Mouse (Mus musculus) liver, embryonic 16.5 days (tissue): Measurements from ENCODE around the gene Spg20. TPM values are rescaled to one million over a fixed set of nuclear protein-coding genes. Genes with fewer than 3 reads are reported as not detected.

Source experiments
- ATAC-seq: fragments of 200-750 bp; cut with Nextera tagmentation; 2 replicates; pipeline ENCODE4 v1.8.0; 2017; ENCODE audit warnings: low read depth, mild to moderate bottlenecking, moderate number of reproducible peaks, moderate library complexity
- H3K27ac ChIP-seq: fragments of 300-500 bp; sonication (generic); 2 replicates; pipeline ENCODE4 v1.5.1; 2014; ENCODE audit warnings: mild to moderate bottlenecking, low read length
- H3K27me3 ChIP-seq: fragments of 300-500 bp; sonication (generic); 2 replicates; pipeline ENCODE4 v1.6.1; 2014; ENCODE audit warnings: low read depth, low read length, mixed read lengths; ENCODE audit not compliant: control insufficient read depth, insufficient read depth
- H3K36me3 ChIP-seq: fragments of 300-500 bp; sonication (generic); 2 replicates; pipeline ENCODE4 v1.6.1; 2014; ENCODE audit warnings: mild to moderate bottlenecking; ENCODE audit not compliant: control insufficient read depth, insufficient read depth
- H3K4me1 ChIP-seq: fragments of 300-500 bp; sonication (generic); 2 replicates; pipeline ENCODE4 v1.6.1; 2014; ENCODE audit warnings: low read depth, low read length, mixed read lengths; ENCODE audit not compliant: control insufficient read depth
- H3K4me2 ChIP-seq: fragments of 300-500 bp; sonication (generic); 2 replicates; pipeline ENCODE4 v1.6.1; 2014; ENCODE audit warnings: low read depth, low read length, mixed read lengths
- H3K4me3 ChIP-seq: fragments of 300-500 bp; sonication (generic); 2 replicates; pipeline ENCODE4 v1.5.1; 2014; ENCODE audit warnings: low read depth, mild to moderate bottlenecking, low read length
- H3K9ac ChIP-seq: fragments of 300-500 bp; sonication (generic); 2 replicates; pipeline ENCODE4 v1.6.1; 2014; ENCODE audit warnings: low read depth, low read length
- H3K9me3 ChIP-seq: fragments of 300-500 bp; sonication (generic); replicated peaks from 2 replicates; pipeline ENCODE4 v1.6.1; 2016; ENCODE audit warnings: low read length; ENCODE audit not compliant: control insufficient read depth
- WGBS: fragments of 180-500 bp; shearing (Covaris S2); extraction: QIAGEN DNeasy Blood & Tissue Kit; methylation state at CpG from one replicate; pipeline ENCODE4 v1.1.7; 2014; ENCODE audit not compliant: insufficient replicate concordance; 5-methylcytosine and 5-hydroxymethylcytosine counted together
- polyA plus RNA-seq: library from polyadenylated mRNA; unstranded; fragments of >200 nt; fragmentation: Nextera tagmentation; extraction: Ambion mirVana; gene quantifications from 2 replicates; pipeline ENCODE4 v1.2.1, GENCODE M21; 2015

Gene Spg20
- polyA plus RNA-seq, 1 experiment from 2014 or later: 7.6 TPM

DNA sequence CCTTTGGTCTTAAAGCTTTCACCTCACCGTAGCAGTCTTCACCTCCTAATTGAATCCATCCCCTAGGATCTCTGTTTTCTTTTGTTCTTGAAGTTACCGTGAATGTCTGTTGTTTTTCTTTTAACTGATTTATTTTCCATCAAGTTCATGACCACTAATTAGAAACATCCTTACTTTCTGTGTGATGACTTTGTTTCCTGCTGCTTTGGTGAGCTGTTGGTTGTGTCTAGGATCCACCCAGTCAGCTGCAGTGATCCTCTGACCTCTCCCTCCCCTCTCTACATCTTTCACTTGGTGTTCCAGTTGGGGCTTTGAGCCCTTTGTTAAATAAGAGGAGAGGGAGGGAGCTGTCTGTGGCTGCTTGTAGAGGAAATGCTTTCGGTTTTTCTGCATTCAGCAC, 36.2 kb downstream of the Spg20 start:
- no peaks in the 10 kb centered on the region for H3K9me3 ChIP-seq
- no peaks in the 10 kb centered on the region for H3K36me3 ChIP-seq
- no peaks in the 10 kb centered on the region for H3K4me1 ChIP-seq
- H3K27ac ChIP-seq: no peak overlapping the region
- 43% methylated on average over 3 of the region's 3 CpGs for WGBS
- no peak overlapping the region for H3K4me2 ChIP-seq
- H3K9ac ChIP-seq: no peak overlapping the region
- no peak overlapping the region for H3K4me3 ChIP-seq
- ATAC-seq: no peak
- no peaks in the 10 kb centered on the region for H3K27me3 ChIP-seq

DNA sequence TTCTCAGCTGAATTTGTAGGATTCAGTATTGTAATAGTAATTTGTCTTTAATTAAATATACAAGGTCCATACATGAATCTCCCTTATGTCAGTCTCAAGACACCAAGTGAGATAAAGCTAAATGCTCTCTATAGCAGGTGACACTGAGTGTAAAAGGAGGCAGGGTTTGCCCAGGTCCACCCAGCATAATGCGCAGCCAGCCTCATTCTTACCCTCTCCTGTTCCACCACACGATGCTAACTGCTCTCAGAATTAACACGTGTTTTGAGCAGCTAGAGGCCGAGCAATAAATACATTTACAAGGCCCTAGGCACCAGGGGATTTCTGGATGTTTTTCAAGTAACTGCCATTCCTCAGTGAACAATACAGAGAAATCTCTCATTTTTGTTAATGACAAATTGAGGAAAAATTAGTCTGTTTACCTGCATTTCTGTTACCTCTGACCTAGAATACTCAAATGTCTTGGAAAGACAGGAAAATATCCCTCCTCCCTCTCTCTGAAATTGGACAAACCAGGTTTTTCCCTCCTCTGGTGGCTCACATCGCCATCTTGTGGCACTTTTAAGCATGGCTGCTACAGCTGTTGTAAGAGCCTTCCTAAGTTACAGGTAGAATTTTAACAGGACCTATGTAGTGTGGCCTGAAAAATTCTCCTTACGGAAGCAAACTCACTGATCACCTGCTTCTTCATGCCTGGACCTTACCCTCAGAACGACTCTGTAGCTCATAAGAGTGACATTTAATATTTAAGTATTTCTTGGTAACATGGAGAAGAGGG, 39.9 kb downstream of the Spg20 start:
- Histone ChIP-seq H3K4me2 (no peak overlapping the region), H3K9ac (no peak overlapping the region), H3K9me3 (no peaks in the 10 kb centered on the region), H3K36me3 (no peaks in the 10 kb centered on the region), H3K4me3 (no peak overlapping the region), H3K4me1 (no peaks in the 10 kb centered on the region), H3K27me3 (no peaks in the 10 kb centered on the region), H3K27ac (no peak overlapping the region)
- 38% methylated on average over 7 of the region's 7 CpGs for WGBS
- ATAC-seq: no peak

DNA sequence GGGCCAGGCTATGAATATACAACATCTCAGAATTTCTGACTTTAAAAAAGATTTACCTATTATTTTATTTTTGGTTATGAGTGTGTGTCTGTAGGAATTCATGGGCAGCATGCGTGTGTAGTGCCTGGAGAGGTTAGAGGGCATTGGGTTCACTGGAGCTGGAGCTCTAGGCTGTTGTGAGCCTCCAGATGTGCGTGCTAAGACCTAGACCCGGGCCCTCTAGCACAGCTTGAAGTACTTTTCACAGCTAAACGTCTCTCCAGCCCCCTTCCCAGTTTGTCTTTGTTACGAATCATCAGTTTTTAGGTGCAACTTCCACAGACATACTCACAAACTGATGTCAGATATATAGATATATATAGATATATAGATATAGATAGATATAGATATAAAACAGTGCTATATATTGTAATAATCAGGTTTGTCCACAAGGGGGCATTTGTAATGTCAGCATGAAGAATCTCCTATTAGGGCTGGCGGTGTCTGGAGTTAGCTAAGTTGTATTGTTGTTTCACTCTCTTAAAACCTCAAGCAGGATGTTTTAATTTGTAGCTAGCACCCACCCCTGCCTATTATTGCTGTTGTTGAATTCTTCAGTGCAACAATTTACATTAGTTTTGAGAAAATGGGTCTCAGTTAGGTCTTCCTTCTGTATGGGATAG, 40.9 kb downstream of the Spg20 start:
- no peak for ATAC-seq
- Histone ChIP-seq H3K27me3 (no peaks in the 10 kb centered on the region), H3K4me2 (no peak overlapping the region), H3K9ac (no peak overlapping the region), H3K9me3 (no peaks in the 10 kb centered on the region), H3K4me1 (no peaks in the 10 kb centered on the region), H3K4me3 (no peak overlapping the region), H3K36me3 (no peaks in the 10 kb centered on the region), H3K27ac (no peak overlapping the region)
- 49% methylated on average over 6 of the region's 6 CpGs for WGBS

DNA sequence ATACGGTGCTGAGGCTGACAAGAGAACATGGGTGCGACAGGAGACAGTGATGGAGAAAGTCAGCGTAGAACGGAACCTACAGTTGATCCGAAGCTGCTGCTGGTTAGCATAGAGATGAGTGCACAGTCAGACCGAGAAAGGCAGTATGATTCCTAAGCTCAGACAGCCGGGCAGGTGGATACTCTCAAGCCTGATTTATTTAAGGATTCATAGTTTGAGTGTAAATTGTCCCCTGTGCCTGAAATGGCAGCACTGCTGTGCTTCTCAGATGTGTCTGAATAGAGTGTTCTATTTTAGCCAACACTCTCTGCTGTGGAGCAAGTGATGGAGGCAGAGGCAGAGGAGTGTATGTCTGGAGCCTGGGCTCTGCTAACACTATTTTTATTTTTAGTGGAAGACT, 42.3 kb downstream of the Spg20 start:
- no peaks in the 10 kb centered on the region for H3K27me3 ChIP-seq
- H3K4me3 ChIP-seq: no peak overlapping the region
- no peak overlapping the region for H3K9ac ChIP-seq
- no peaks in the 10 kb centered on the region for H3K36me3 ChIP-seq
- H3K9me3 ChIP-seq: no peaks in the 10 kb centered on the region
- no peak overlapping the region for H3K4me2 ChIP-seq
- no peaks in the 10 kb centered on the region for H3K4me1 ChIP-seq
- no peak for ATAC-seq
- no peak overlapping the region for H3K27ac ChIP-seq
- 68% methylated on average over 7 of the region's 7 CpGs for WGBS

DNA sequence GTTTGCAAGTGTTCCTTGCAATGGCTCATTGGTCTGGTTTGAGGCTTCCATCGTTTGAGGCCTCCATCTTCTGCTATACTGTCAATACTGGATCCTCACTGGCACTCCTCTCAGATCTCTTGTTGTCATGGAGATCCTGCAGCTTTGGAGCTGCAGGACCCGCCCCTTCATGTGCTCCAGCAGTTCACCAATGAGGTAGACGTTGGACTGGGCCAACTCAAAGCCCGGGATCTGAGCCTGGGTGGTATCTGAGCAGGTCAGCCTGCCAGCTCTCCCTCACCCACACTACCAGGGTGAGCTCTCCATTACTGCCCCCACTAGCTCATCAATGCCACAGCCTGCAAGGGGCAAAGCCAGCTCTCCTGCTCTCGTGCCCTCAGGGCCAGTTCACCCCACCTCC, 45.5 kb downstream of the Spg20 start:
- Histone ChIP-seq H3K4me2 (no peak overlapping the region), H3K4me1 (no peaks in the 10 kb centered on the region), H3K27ac (no peak overlapping the region), H3K4me3 (no peak overlapping the region), H3K27me3 (no peaks in the 10 kb centered on the region), H3K9me3 (no peaks in the 10 kb centered on the region), H3K9ac (no peak overlapping the region), H3K36me3 (no peaks in the 10 kb centered on the region)
- ATAC-seq: no peak
- 45% methylated on average over 5 of the region's 5 CpGs for WGBS

DNA sequence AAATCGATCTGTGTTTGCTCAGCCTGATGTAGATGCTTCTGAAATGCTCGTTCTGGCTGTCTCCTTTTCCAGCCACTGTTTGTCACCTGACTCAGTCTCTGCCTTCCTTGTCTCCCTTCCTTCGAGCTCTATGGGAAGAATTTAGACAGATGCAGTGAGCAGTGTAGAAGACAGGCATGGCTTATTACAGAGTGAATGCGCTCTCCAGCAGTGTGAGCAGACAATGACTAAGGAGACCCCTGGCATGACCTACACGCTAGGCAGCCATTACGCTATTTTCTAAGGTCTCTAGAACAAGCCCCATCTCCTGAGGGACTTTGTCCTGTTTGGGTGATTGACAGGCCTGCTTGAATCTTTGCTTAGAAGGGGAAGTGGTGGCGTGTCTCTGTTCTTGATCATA, 49.2 kb downstream of the Spg20 start:
- H3K4me2 ChIP-seq: no peak overlapping the region
- H3K9ac ChIP-seq: no peak overlapping the region
- no peak overlapping the region for H3K27ac ChIP-seq
- no peak overlapping the region for H3K4me3 ChIP-seq
- no peaks in the 10 kb centered on the region for H3K27me3 ChIP-seq
- no peak for ATAC-seq
- no peaks in the 10 kb centered on the region for H3K9me3 ChIP-seq
- no peaks in the 10 kb centered on the region for H3K4me1 ChIP-seq
- H3K36me3 ChIP-seq: no peaks in the 10 kb centered on the region
- WGBS: 61% methylated on average over 7 of the region's 7 CpGs

DNA sequence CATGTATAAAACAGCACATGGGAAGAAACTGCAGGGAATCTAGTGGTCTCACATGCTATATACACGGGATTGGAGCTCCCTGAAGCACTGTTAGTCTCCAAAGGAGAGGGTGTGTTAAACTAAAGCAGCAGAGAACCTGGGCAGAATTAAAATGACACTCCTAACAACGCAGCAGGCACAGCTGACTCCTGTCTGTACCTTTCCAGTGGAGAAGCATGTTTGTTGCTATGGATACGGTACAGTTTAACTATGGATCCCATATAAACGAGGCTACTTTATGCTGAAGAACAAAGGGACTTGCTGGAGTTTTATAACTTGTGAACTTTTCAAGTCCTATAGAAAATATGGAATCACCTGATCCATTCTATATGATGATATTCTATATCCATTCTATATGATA, 51.6 kb downstream of the Spg20 start:
- Histone ChIP-seq H3K27ac (no peak overlapping the region), H3K27me3 (no peaks in the 10 kb centered on the region), H3K4me3 (no peak overlapping the region), H3K9me3 (no peaks in the 10 kb centered on the region), H3K9ac (no peak overlapping the region), H3K36me3 (no peaks in the 10 kb centered on the region), H3K4me2 (no peak overlapping the region), H3K4me1 (no peaks in the 10 kb centered on the region)
- no peak for ATAC-seq
- 59% methylated on average over 4 of the region's 4 CpGs for WGBS

DNA sequence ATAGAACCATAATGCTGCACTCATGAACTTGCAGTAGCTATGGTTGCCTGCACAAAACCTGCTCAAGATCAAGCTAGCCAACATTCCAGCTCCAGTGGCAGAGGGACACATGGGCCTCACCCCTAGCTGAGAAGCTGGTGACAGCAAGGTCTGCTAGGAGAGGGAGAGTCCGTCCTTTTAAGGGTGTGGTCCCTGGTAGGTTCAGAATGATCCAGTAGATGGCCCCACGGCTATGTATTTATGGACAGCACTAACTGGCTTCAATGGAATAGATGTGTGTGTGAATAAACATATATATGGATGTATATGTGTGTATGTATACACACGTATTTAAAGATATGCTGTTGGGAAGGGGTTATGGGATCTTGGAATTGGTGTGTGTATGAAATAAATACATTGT, 60.6 kb downstream of the Spg20 start:
- ATAC-seq: no peak
- Histone ChIP-seq H3K27me3 (no peaks in the 10 kb centered on the region), H3K4me3 (no peak overlapping the region), H3K27ac (no peak overlapping the region), H3K9me3 (no peaks in the 10 kb centered on the region), H3K36me3 (no peaks in the 10 kb centered on the region), H3K9ac (no peak overlapping the region), H3K4me2 (no peak overlapping the region), H3K4me1 (no peaks in the 10 kb centered on the region)
- 36% methylated on average over 3 of the region's 3 CpGs for WGBS

DNA sequence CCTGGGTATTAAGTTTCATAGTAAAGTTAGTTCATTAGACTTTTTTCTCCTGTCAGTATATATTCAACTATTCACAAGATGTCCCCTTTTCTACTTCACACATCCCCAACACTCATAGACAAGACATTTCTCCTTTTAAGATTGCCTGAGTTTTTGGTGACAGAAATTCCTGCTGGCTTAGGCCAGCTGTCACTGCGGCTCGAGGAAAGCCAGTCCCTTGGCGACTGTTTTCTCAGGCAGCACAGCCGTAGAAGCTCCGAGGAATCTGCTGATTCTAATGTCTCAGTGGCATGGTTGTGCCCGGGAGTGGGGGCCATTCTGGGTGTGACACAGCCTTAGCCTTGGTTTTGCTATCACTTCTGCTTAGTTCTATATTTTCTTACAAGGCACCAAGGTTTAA, 65.4 kb downstream of the Spg20 start:
- Histone ChIP-seq H3K27ac (no peak overlapping the region), H3K4me2 (no peak overlapping the region), H3K27me3 (no peaks in the 10 kb centered on the region), H3K36me3 (no peaks in the 10 kb centered on the region), H3K9me3 (no peaks in the 10 kb centered on the region), H3K4me1 (no peaks in the 10 kb centered on the region), H3K9ac (no peak overlapping the region), H3K4me3 (no peak overlapping the region)
- 49% methylated on average over 6 of the region's 6 CpGs for WGBS
- ATAC-seq: no peak
